Mouse (Mus musculus): ENCODE results near the gene Olfr67. TPM values are rescaled to one million over a fixed set of nuclear protein-coding genes. Genes with fewer than 3 reads are reported as not detected.
"Not testable (repeated sequence)": the region's sequence is repeated elsewhere in the genome, so short reads cannot be mapped to it uniquely, and the experiment has no call there.

Gene Olfr67
- polyA plus RNA-seq, 1 experiment from 2014 or later, result not detected

GRCm38 (mm10) chr7:103792669-103793388 lies 1.2 kb upstream of the Olfr67 start:
- no peak overlapping the region for H3K27ac ChIP-seq (ENCODE audit: low read depth, low read length)
- ATAC-seq (ENCODE audit: insufficient read depth, low FRiP score, low TSS enrichment), result no peak
- no peak overlapping the region for H3K9ac ChIP-seq (ENCODE audit: low read length)
- H3K27me3 ChIP-seq (ENCODE audit: control insufficient read depth, insufficient read depth, low read length), result no peaks in the 10 kb centered on the region
- no peaks in the 10 kb centered on the region for H3K36me3 ChIP-seq (ENCODE audit: control insufficient read depth, insufficient read depth, low read length)
- no peak overlapping the region for H3K4me3 ChIP-seq (ENCODE audit: low read depth, low read length)
- no peaks in the 10 kb centered on the region for H3K9me3 ChIP-seq (ENCODE audit: control insufficient read depth, low read length)
- WGBS, result 29% methylated on average over 4 of the region's 4 CpGs
- no peak overlapping the region for H3K4me2 ChIP-seq (ENCODE audit: low read depth)
- H3K4me1 ChIP-seq (ENCODE audit: control insufficient read depth, insufficient read depth, low read length), result no peaks in the 10 kb centered on the region
- DNase-seq (ENCODE audit: low spot score), result no peak

- DNase-seq (ENCODE audit: low spot score) (no peak), ATAC-seq (ENCODE audit: insufficient read depth, low FRiP score, low TSS enrichment) (no peak)
- H3K9ac ChIP-seq (ENCODE audit: low read length), result no peak within 1 kb of the TSS
- WGBS, result 76% methylated on average over 3 of the region's 3 CpGs
- no peaks in the 10 kb centered on the region for H3K36me3 ChIP-seq (ENCODE audit: control insufficient read depth, insufficient read depth, low read length)
- no peaks in the 10 kb centered on the region for H3K4me1 ChIP-seq (ENCODE audit: control insufficient read depth, insufficient read depth, low read length)
- no peak within 1 kb of the TSS for H3K27ac ChIP-seq (ENCODE audit: low read depth, low read length)
- H3K27me3 ChIP-seq (ENCODE audit: control insufficient read depth, insufficient read depth, low read length), result no peaks in the 10 kb centered on the region
- no peak within 1 kb of the TSS for H3K4me2 ChIP-seq (ENCODE audit: low read depth)
- no peaks in the 10 kb centered on the region for H3K9me3 ChIP-seq (ENCODE audit: control insufficient read depth, low read length)
- no peak within 1 kb of the TSS for H3K4me3 ChIP-seq (ENCODE audit: low read depth, low read length)
Observed at GRCm38 (mm10) chr7:103779598-103779997, 12.0 kb downstream of the Olfr67 start, which contains the start of gene Olfr68. Olfr68 (minus strand) TSS chr7:103779698.

GRCm38 (mm10) chr7:103777652-103778051 lies 14.0 kb downstream of the Olfr67 start:
- H3K4me1 ChIP-seq (ENCODE audit: control insufficient read depth, insufficient read depth, low read length); H3K9me3 ChIP-seq (ENCODE audit: control insufficient read depth, low read length); H3K4me2 ChIP-seq (ENCODE audit: low read depth); H3K27me3 ChIP-seq (ENCODE audit: control insufficient read depth, insufficient read depth, low read length); DNase-seq (ENCODE audit: low spot score); H3K27ac ChIP-seq (ENCODE audit: low read depth, low read length); ATAC-seq (ENCODE audit: insufficient read depth, low FRiP score, low TSS enrichment); H3K36me3 ChIP-seq (ENCODE audit: control insufficient read depth, insufficient read depth, low read length); H3K9ac ChIP-seq (ENCODE audit: low read length); H3K4me3 ChIP-seq (ENCODE audit: low read depth, low read length): not testable (repeated sequence)
- 91% methylated on average over 2 of the region's 4 CpGs for WGBS

GRCm38 (mm10) chr7:103771494-103771893 lies 20.1 kb downstream of the Olfr67 start, which contains the start of gene Olfr69:
Olfr69 (minus strand) TSS chr7:103771594.
- H3K4me2 ChIP-seq (ENCODE audit: low read depth), result no peak within 1 kb of the TSS
- H3K36me3 ChIP-seq (ENCODE audit: control insufficient read depth, insufficient read depth, low read length), result no peaks in the 10 kb centered on the region
- no peaks in the 10 kb centered on the region for H3K9me3 ChIP-seq (ENCODE audit: control insufficient read depth, low read length)
- no peaks in the 10 kb centered on the region for H3K27me3 ChIP-seq (ENCODE audit: control insufficient read depth, insufficient read depth, low read length)
- H3K9ac ChIP-seq (ENCODE audit: low read length), result no peak within 1 kb of the TSS
- H3K4me3 ChIP-seq (ENCODE audit: low read depth, low read length), result no peak within 1 kb of the TSS
- H3K4me1 ChIP-seq (ENCODE audit: control insufficient read depth, insufficient read depth, low read length), result no peaks in the 10 kb centered on the region
- no peak within 1 kb of the TSS for H3K27ac ChIP-seq (ENCODE audit: low read depth, low read length)
- 81% methylated on average over 2 of the region's 2 CpGs for WGBS
- DNase-seq (ENCODE audit: low spot score) (no peak), ATAC-seq (ENCODE audit: insufficient read depth, low FRiP score, low TSS enrichment) (no peak)

GRCm38 (mm10) chr7:103767687-103768086 lies 23.9 kb downstream of the Olfr67 start:
- WGBS, result 91% methylated on average over 6 of the region's 6 CpGs
- not testable (repeated sequence) for H3K27ac ChIP-seq (ENCODE audit: low read depth, low read length); H3K9ac ChIP-seq (ENCODE audit: low read length); H3K27me3 ChIP-seq (ENCODE audit: control insufficient read depth, insufficient read depth, low read length); H3K36me3 ChIP-seq (ENCODE audit: control insufficient read depth, insufficient read depth, low read length); H3K9me3 ChIP-seq (ENCODE audit: control insufficient read depth, low read length); DNase-seq (ENCODE audit: low spot score); H3K4me1 ChIP-seq (ENCODE audit: control insufficient read depth, insufficient read depth, low read length); H3K4me2 ChIP-seq (ENCODE audit: low read depth); ATAC-seq (ENCODE audit: insufficient read depth, low FRiP score, low TSS enrichment); H3K4me3 ChIP-seq (ENCODE audit: low read depth, low read length)

GRCm38 (mm10) chr7:103762212-103762611 lies 29.4 kb downstream of the Olfr67 start:
- not testable (repeated sequence) for H3K4me1 ChIP-seq (ENCODE audit: control insufficient read depth, insufficient read depth, low read length); H3K36me3 ChIP-seq (ENCODE audit: control insufficient read depth, insufficient read depth, low read length); DNase-seq (ENCODE audit: low spot score); ATAC-seq (ENCODE audit: insufficient read depth, low FRiP score, low TSS enrichment); H3K4me3 ChIP-seq (ENCODE audit: low read depth, low read length); H3K27ac ChIP-seq (ENCODE audit: low read depth, low read length); H3K9me3 ChIP-seq (ENCODE audit: control insufficient read depth, low read length); H3K4me2 ChIP-seq (ENCODE audit: low read depth); H3K27me3 ChIP-seq (ENCODE audit: control insufficient read depth, insufficient read depth, low read length); H3K9ac ChIP-seq (ENCODE audit: low read length)
- WGBS, result 94% methylated on average over 6 of the region's 6 CpGs

- no peak within 1 kb of the TSS for H3K4me3 ChIP-seq (ENCODE audit: low read depth, low read length)
- ATAC-seq (ENCODE audit: insufficient read depth, low FRiP score, low TSS enrichment) (no peak), DNase-seq (ENCODE audit: low spot score) (no peak)
- H3K9ac ChIP-seq (ENCODE audit: low read length), result no peak within 1 kb of the TSS
- no peaks in the 10 kb centered on the region for H3K9me3 ChIP-seq (ENCODE audit: control insufficient read depth, low read length)
- H3K27me3 ChIP-seq (ENCODE audit: control insufficient read depth, insufficient read depth, low read length), result no peaks in the 10 kb centered on the region
- no peaks in the 10 kb centered on the region for H3K36me3 ChIP-seq (ENCODE audit: control insufficient read depth, insufficient read depth, low read length)
- H3K4me1 ChIP-seq (ENCODE audit: control insufficient read depth, insufficient read depth, low read length), result no peaks in the 10 kb centered on the region
- 53% methylated on average over 2 of the region's 2 CpGs for WGBS
- no peak within 1 kb of the TSS for H3K4me2 ChIP-seq (ENCODE audit: low read depth)
- H3K27ac ChIP-seq (ENCODE audit: low read depth, low read length), result no peak within 1 kb of the TSS
Observed at GRCm38 (mm10) chr7:103757233-103757632, 34.4 kb downstream of the Olfr67 start, which contains the start of gene Olfr630. Olfr630 (minus strand) TSS chr7:103757333.

- DNase-seq (ENCODE audit: low spot score) (no peak), ATAC-seq (ENCODE audit: insufficient read depth, low FRiP score, low TSS enrichment) (no peak)
- no peaks in the 10 kb centered on the region for H3K36me3 ChIP-seq (ENCODE audit: control insufficient read depth, insufficient read depth, low read length)
- no peak within 1 kb of the TSS for H3K9ac ChIP-seq (ENCODE audit: low read length)
- H3K4me2 ChIP-seq (ENCODE audit: low read depth), result no peak within 1 kb of the TSS
- no peaks in the 10 kb centered on the region for H3K27me3 ChIP-seq (ENCODE audit: control insufficient read depth, insufficient read depth, low read length)
- no peak within 1 kb of the TSS for H3K27ac ChIP-seq (ENCODE audit: low read depth, low read length)
- no peaks in the 10 kb centered on the region for H3K4me1 ChIP-seq (ENCODE audit: control insufficient read depth, insufficient read depth, low read length)
- H3K4me3 ChIP-seq (ENCODE audit: low read depth, low read length), result no peak within 1 kb of the TSS
- H3K9me3 ChIP-seq (ENCODE audit: control insufficient read depth, low read length), result no peaks in the 10 kb centered on the region
- WGBS, result 86% methylated on average over 2 of the region's 2 CpGs
Observed at GRCm38 (mm10) chr7:103744843-103745242, 46.8 kb downstream of the Olfr67 start, which contains the start of gene Olfr629. Olfr629 (minus strand) TSS chr7:103744943.
